Mouse (Mus musculus): Measurements from ENCODE around the gene Pum2.

DNA sequence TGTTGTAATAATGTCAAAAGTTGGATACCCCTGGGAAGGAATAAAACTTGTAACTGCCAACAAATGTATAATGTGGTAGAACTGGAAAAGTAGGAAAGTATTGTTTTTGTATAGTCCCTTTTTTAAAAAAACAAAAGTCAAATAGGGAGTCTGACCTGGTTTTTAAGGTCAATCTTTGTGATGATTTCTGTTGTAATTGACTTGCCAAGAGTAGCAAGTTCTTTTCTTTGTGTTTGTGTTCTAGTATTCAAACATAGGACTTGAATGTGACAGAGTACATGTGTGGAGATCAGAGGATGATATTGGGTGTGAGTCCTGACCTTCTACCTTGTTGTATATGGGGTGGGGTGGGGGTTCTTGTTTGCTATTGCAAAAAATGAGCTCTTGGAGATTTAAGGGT, 4.0 kb downstream of the Pum2 start:
- TF ChIP-seq CTCF (IDR thresholded peaks at IDR 0.05; ENCODE audit: borderline replicate concordance, insufficient read depth, low read length) (no peak), POLR2A (IDR thresholded peaks at IDR 0.05; ENCODE audit: low read depth, low read length) (no peak)

All from embryonic fibroblast, embryonic 13.5 days (primary cell).